Mouse (Mus musculus): Measurements from ENCODE around the gene 1110051M20Rik. TPM values are rescaled to one million over a fixed set of nuclear protein-coding genes. Genes with fewer than 3 reads are reported as not detected.

The 1110051M20Rik gene
- total RNA-seq, 2 experiments from 2014 or later: 101 to 108 TPM

DNA sequence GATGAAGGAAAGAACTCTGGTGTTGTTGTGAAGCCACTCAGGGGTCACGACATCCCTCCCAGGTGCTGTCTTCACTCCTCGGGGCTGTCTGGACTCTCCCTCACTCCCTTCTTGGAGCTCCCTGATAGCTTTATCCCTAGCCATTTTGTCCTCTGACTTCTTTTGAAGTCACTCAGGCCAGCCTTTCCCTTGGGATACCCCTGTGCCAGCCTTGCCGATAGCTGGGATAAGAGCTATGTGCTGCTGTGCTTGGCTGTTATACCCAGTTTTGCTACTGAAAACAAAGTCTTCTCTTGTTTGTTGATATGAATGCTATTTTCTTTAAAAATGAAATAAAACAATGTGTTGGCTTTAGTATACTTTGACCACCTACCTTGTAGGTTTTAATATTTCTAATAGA lies 90.7 kb downstream of the 1110051M20Rik start:
- no peak for DNase-seq (ENCODE audit: extremely low spot score in 1 of 2, low spot score in 1 of 2)

DNA sequence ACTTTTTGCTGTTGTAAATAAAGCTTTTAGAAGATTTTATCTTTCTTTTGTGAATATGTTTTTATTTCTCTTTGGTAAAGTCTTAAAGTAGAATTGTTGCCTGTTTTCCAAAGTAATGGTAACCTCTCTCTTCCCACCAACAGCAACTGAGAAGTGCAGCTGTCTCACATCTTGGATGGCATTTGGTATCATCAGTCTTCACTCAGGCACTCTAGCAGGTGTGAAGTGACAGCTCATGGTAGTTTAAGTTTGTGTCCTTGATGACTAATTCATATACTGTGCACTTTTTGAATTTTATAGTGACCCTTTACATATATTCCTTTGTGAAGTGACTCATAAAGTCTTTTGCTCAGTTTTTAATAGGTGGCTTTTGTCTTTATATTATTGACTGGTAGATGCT lies 92.7 kb downstream of the 1110051M20Rik start:
- no peak for DNase-seq (ENCODE audit: extremely low spot score in 1 of 2, low spot score in 1 of 2)

DNA sequence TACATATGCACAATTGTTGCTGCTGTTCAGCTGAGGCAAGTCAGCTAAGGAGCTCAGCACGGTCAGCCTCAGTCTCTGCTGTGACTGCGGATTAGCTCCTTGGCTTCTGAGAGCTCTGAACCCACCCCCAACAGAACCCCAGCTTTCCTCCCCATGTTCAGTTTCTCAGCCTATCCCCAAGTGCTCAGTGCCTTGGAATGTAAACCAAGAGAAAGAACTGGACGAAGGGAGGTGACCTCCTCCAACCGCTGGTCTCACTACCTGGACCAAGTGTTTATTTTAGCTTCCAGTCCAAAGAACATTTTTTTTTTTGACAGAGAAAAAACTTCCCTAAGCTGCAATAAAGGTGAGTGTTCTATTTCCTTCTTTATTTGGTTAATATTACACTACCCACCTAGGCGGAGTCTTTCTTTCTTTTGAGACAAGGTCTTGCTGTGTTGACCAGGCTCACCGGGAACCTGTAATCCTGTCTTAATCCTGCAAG lies 94.5 kb downstream of the 1110051M20Rik start:
- no peak for DNase-seq (ENCODE audit: extremely low spot score in 1 of 2, low spot score in 1 of 2)

DNA sequence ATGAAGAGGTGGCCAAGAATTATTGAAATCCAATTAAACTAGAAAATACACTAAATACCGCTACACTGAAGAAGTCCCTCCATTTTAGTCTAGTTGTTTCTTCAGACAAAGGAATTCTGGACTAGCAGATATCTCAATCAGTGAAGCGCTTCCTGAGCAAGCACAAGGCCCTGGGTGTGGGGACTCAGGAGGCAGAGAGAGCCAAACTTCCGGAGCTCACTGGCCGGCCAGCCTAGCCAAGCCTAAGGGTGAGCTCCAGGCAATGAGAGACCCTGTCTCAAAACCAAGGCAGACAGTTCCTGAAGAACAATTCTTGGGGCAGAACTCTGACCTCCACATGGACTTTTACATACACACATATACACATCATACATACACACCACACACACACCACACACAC lies 95.6 kb downstream of the 1110051M20Rik start:
- DNase-seq (ENCODE audit: extremely low spot score in 1 of 2, low spot score in 1 of 2): no peak

DNA sequence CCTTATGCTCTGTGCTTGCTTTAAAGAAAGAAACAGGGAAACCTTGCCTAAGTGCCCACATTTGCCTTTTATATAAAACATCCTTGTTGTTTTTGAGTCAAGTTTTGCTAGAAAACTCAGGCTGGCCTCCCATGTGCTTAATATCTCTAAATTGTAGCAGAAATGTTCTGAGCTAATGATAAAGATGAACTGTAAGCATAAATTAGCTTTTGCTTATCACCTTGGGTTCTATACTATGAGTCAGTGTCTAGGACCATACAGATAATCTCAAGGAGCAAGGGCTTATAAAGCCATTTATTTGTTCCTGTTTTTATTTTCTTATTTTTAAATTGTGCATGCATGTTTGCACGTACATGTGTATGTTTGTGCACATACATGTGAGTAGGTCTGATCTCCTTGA lies 98.9 kb downstream of the 1110051M20Rik start:
- DNase-seq (ENCODE audit: extremely low spot score in 1 of 2, low spot score in 1 of 2): no peak

DNA sequence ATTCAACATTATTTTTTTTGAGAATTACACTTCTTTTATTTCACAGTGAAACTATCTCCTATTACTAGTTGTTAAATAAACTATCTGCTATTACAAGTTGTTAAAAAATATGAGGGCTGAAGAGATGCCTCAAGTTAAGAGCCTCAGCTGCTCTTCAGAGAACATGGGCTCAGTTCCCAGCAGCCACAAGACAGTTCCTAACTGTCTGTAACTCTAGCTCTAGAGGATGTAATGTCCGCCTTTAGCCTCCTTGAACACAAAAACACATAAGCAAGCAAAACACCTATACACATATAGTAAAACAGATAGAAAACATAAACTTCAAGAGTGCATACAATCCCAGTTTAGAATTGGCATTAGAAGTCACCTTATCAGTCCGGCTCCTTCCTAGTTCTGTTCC lies 104.9 kb downstream of the 1110051M20Rik start:
- DNase-seq (ENCODE audit: extremely low spot score in 1 of 2, low spot score in 1 of 2): no peak

DNA sequence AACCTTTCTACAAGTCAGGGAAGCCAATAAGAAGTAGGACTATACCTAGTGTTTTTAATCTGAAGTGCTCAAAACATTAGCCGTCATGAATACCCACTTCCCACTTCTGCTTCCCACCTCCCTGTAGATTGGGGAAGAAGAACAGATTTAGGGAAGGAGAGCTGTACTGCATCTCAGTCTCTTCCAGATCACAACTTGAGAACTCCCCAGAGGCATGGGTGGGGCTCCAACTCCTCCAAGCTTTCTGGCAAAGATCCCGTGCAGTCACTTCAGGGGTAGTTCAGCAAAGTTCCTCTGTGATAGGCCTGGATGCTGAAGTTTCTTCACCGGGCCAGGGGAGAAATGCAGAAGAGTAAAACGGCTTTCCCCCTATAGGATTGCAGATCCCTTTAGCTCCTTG lies 109.4 kb downstream of the 1110051M20Rik start:
- no peak for DNase-seq (ENCODE audit: extremely low spot score in 1 of 2, low spot score in 1 of 2)

DNA sequence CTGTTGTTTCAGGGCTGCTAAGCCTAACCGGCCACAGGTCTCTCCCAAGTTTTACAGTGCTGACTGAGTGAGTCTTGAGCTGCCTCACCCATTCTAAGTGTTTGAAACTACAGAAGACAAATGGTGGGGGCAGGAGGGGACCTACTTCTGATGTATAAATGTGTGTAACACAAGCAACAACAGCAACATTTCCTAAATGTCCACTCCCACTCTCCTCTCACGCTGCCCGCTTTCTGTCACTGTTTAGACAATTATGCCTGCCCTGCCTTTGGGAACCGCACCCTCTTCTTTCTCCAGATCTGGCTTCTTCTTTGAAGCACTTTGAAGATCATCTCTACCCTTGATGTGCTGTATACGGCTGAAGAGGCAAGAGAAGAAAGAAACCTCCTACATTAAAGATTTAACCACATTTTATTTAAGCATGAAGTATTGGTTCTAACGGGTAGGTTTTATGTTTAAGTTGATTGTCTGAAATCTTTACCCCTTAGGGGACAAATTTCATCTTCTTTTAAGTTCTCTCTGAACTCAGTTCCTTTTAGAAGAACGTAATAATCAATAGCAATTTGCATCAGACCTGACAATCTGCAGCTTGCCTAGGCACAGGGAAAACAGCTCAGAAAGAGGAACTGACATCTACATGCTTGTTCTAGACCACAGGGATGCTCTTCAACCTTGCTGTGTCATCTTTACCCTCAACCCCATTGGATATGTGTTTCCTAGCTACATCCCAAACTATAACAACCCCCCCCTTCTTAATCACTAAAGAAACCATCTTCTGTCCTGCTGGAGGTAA lies 113.3 kb downstream of the 1110051M20Rik start:
- DNase-seq (ENCODE audit: extremely low spot score in 1 of 2, low spot score in 1 of 2): no peak

DNA sequence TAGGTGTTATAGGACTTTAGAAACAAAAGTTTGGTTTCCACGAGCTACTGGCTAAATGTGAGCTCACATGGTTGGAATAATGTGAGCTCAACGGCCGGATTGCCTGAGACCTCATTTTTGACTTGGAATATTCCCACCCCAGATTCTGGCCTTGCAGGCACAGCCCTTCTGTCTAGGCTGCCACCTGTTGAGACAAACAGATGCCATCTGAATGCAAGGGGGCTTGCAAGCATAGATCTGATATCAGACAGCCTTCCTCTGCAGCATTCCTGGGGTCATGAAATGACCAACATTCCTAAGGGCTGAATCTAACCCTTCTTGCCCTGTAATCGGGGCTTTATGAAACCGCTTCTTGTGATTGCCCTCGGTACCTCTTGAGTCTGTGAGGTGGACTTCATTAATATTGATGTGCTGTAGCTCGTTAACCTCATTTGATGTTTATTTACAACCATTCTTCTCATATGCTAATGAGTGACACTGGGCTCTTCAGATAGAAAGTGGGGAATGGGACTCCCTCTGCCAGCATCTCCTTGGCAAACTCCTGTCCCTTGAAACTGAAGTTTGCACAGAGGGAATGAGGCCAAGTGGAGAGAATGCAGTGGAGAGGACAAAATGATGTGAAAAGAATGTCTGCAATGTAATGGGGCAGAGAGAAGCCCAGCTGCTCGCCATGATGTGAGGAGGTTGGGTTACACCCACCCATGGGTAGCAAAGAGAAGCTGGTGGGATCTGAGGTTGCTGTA lies 114.3 kb downstream of the 1110051M20Rik start:
- no peak for DNase-seq (ENCODE audit: extremely low spot score in 1 of 2, low spot score in 1 of 2)

DNA sequence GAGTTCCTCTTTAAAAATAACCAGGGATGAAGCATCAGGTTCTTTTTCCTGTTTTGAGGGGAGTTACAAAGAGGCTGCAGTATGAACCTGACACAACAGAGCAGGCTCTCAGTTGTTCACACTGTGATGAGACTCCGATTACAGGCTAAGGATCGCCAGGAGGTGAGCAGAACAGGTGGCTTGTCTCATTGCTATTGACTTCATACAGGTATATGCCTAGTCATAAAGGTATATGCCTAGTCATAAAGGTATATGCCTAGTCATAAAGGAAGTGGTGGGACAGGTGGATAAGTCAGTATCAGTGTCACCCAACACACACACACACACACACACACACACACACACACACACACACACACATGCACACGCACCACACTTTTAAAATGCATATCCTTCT lies 115.8 kb downstream of the 1110051M20Rik start:
- DNase-seq (ENCODE audit: extremely low spot score in 1 of 2, low spot score in 1 of 2): no peak

DNA sequence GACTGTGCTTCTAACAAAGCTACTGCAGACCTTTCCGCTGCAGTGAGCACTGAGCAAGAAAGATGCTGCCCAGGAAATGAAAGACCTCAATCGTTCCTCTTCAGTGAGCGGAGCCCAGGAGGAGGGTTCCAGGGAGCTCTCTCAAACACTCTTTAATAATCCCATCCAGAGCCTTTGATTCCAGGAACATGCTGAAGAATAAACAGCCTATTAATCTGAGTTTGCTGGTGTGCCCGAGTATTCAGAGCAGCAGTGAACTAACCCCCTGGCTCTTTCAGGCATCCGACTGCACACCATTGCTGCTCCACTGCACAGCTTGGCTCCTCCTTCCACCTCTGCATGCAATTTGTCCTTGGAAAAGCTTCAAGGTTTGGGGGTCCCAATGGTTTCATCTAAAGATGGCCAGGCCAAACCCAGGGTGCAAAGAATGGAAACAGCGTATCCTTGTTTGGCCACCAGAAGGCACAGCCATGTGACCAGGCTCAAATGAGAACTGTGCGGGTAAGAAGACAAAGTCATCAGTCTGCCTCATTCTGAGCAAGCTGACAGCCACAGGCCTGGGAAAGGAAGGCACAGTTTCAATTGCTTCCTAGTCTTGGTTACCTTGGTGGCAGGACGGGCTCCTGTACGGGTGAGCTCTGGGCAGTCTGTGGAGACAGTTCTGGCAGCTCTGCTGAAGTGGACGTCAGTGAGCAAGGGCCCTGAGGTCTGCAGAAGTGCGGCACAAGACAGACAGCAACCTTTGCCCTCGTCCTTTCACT lies 116.4 kb downstream of the 1110051M20Rik start:
- DNase-seq (ENCODE audit: extremely low spot score in 1 of 2, low spot score in 1 of 2): no peak

DNA sequence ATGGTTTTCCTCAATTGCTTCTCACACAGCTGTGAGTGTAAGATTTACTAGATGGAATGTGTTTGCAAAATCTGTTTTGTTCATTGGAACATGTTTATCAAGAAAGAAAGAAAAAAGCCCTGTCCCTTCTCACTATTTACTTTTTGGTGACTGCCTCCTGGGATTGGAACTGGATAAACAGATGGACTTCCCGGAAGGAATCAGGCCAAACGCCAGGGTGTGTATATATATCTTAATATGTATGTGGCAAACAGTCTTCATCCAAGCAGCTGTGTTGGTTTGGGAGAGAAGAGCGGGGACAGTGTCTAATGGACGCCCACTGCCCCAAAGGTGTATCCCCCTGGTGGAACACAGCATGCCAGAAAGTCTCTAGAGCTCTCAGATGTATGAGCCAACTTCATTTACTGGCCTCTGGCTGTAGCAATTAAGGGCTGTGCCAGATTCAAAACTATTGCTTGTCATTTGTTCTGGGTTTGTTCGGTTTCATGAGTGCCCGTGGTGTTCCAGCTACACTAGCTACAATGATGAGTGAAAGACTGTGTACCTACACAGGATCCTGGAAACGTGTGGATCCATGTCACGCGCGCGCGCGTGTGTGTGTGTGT lies 117.7 kb downstream of the 1110051M20Rik start:
- DNase-seq (ENCODE audit: extremely low spot score in 1 of 2, low spot score in 1 of 2): no peak

DNA sequence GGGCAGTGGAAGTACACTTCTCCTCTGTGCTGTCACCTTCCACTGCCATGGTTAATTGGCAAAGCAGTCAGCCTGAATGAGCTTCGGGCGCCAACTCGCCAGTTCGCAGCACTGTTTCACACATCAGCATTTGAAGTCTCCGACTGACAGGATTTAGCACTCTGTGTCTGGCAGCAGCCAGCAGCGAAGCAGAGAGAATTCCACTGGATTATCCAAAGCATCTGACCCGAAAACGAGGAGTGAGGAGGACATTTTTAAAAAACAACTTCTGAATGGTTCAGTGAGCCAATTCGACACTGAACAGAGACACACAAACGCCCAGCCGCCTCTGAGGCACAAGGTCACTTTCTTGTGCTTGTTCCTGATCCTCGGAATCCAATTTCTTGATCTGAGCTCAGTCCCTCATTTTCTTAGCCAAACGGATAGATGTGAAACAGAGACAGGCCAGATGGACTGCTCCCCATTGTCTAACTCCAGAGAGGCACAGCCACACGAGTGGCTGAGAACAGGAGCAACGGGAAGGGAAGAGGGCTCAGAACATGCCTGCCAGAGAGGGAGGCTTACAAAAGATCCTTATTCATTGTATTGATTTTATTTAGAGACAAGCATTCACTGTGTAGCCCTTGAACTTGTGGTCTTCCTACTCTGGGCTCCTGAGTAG lies 119.6 kb downstream of the 1110051M20Rik start:
- no peak for DNase-seq (ENCODE audit: extremely low spot score in 1 of 2, low spot score in 1 of 2)

DNA sequence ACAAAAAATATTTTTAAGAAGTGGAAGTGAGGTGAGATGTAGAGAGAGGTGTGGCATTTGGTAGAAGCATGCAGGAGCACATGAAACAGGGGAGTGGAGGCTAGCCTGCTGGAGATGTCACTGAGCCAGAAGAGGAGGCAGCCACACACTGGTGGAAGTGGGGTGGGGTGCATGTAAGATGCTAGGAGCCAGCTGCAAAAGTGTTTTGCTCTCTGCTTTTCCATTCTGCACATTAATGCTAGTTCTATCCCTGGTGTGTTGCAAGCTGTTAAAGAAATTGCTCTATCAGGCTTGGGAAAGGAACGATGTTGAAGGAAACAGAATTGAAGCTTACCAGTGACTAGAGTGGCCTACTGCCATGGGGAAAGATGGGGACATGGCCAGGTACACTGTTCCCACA lies 120.2 kb downstream of the 1110051M20Rik start:
- DNase-seq (ENCODE audit: extremely low spot score in 1 of 2, low spot score in 1 of 2): no peak

DNA sequence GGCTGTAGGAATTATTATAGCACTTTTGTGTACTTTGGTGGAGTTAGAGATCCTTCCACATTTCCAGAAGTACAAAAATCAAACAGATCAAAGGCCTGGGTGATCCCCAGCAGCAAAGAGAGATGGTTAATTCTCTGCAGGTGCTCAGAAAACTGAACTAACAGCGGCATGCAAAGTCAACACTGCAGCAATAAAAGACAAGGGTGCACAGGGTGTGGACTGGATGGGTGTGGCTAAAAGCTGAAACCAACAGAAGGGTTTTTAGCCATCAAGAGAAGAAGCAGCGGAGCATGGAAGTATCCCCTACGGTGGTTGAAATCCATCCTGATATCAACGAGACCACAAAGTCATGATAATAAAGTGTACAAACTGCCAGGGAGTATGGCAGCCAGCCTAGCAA lies 122.0 kb downstream of the 1110051M20Rik start:
- DNase-seq (ENCODE audit: extremely low spot score in 1 of 2, low spot score in 1 of 2): no peak

DNA sequence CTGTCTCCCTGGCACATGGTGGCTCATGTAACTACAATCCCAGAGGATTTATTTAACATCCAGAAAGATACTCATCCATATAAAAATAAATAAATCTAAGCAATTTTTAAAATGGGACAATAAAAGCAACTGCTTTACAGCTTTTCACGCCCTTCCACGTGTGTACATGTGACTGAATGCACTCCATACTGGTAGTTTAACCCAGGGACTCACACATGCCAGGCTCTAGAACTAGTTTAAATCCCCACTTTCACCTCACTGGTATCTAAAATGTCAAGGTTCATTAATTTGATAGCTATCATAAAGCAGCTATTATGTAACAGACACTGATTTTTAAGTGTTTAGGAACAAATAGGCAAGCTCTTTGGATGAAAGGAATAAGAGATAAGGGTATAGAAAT lies 122.6 kb downstream of the 1110051M20Rik start:
- no peak for DNase-seq (ENCODE audit: extremely low spot score in 1 of 2, low spot score in 1 of 2)

DNA sequence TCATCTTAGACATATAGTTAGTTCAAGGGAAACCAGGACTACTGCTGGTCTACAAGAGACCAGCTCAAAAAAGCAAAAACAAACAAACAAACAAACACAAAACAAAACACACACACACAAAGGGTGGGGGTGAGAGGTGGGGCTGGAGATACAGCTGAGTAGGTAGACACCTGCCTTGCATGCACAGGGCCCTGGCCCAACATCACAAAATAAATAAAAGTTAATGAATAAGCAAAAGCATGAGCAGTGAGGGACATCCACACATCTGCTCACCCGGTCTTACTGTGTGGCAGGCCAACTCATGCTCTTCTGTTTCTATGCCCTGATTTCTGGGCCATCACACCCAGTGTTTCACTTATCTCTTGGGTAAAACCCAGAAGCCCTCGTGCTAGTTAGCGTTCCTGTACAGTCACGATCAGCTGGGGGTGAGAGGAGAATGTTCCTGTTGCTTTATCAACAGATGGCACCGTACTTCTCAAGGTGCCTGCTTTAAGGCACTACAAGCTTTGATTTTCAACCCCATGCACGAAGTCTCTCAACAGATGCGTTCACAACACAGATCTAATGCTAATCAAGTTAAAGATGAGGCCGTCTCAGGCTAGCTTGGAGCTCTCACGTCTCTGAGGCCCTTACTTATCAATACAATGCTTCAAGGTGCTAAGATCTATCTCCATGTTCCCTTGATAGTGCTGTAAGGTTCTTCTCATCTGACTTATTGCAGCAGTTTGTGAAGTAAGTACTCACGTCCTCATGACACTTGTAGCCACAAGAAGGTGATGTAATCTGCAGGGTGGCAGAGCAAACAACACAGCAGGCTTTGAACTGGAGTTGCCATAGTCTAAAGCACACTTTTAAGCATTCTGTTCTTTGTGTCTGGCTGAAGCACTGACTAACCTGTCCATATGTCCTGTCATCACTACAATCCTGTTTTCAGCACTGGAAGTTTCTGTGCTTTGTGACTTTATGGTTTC lies 123.7 kb downstream of the 1110051M20Rik start:
- no peak for DNase-seq (ENCODE audit: extremely low spot score in 1 of 2, low spot score in 1 of 2)

DNA sequence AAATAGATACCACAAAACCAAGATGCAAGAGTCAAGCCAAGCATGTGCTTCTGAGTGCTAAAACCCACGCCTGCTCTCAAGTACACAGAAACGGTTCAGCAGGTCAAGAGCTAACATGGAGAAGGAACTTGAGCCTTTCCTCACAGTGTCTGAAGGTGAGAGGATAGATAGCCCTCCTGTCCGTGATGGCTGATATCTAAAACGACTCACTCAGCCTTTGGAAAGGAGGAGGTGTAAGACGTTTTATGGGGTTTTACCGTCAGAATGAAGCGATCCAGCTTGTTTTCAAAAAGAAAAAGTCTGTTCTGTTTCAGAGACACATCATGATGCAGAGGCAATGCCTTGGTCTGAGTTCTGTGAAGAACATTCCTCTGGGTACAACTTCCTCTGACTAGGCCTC lies 130.3 kb downstream of the 1110051M20Rik start:
- no peak for DNase-seq (ENCODE audit: extremely low spot score in 1 of 2, low spot score in 1 of 2)
